Mouse (Mus musculus): ENCODE measurements around the gene Plxnc1.

Plxnc1 gene

GRCm38 (mm10) chr10:94944691-94945205 is at the start of gene Plxnc1:
Plxnc1 (minus strand) TSS chr10:94944835.
- no peak for TF ChIP-seq NANOG (IDR thresholded peaks at IDR 0.05; ENCODE audit: borderline replicate concordance, low read length)
- no peak for TF ChIP-seq CTCF (conservative IDR thresholded peaks at IDR 0.05; ENCODE audit: low read length)
- TF ChIP-seq POU5F1 (IDR thresholded peaks at IDR 0.05; ENCODE audit: borderline replicate concordance, low read length), result no peak
- H3K9me3 ChIP-seq (ENCODE audit: low read length), result peaks cover 7% of the 10 kb centered on the region; the same call in 1 of the 2 replicates
- H3K4me3 ChIP-seq (replicated peaks; ENCODE audit: low read length), result peak within 1 kb of the TSS; percentile 87
- H3K4me1 ChIP-seq (replicated peaks; ENCODE audit: low read depth, low read length), result peaks cover 45% of the 10 kb centered on the region
- H3K36me3 ChIP-seq (ENCODE audit: insufficient read depth, low read length), result no peaks in the 10 kb centered on the region
- H3K27me3 ChIP-seq (ENCODE audit: insufficient read depth, low read length), result peaks cover 66% of the 10 kb centered on the region

GRCm38 (mm10) chr10:94992127-94992526 is 47.5 kb upstream of the Plxnc1 start:
- Histone ChIP-seq H3K36me3 (ENCODE audit: insufficient read depth, low read length) (no peaks in the 10 kb centered on the region), H3K4me3 (replicated peaks; ENCODE audit: low read length) (no peak overlapping the region), H3K27me3 (ENCODE audit: insufficient read depth, low read length) (peaks cover 18% of the 10 kb centered on the region), H3K9me3 (ENCODE audit: low read length) (no peaks in the 10 kb centered on the region), H3K4me1 (replicated peaks; ENCODE audit: low read depth, low read length) (peaks cover 34% of the 10 kb centered on the region)
- peak; percentile 74 for TF ChIP-seq CTCF (conservative IDR thresholded peaks at IDR 0.05; ENCODE audit: low read length)
- no peak for TF ChIP-seq NANOG (IDR thresholded peaks at IDR 0.05; ENCODE audit: borderline replicate concordance, low read length)

- Histone ChIP-seq H3K4me3 (replicated peaks; ENCODE audit: low read length) (peak overlapping the region; percentile 29), H3K27me3 (ENCODE audit: insufficient read depth, low read length) (peaks cover 18% of the 10 kb centered on the region), H3K36me3 (ENCODE audit: insufficient read depth, low read length) (no peaks in the 10 kb centered on the region), H3K9me3 (ENCODE audit: low read length) (no peaks in the 10 kb centered on the region), H3K4me1 (replicated peaks; ENCODE audit: low read depth, low read length) (peaks cover 34% of the 10 kb centered on the region)
- peak; percentile 44 for TF ChIP-seq CTCF (conservative IDR thresholded peaks at IDR 0.05; ENCODE audit: low read length)
- no peak for TF ChIP-seq NANOG (IDR thresholded peaks at IDR 0.05; ENCODE audit: borderline replicate concordance, low read length)
- TF ChIP-seq POU5F1 (IDR thresholded peaks at IDR 0.05; ENCODE audit: borderline replicate concordance, low read length), result no peak
Measured at GRCm38 (mm10) chr10:94991564-94992097, 47.0 kb upstream of the Plxnc1 start.

GRCm38 (mm10) chr10:94990768-94991563 is 46.3 kb upstream of the Plxnc1 start:
- TF ChIP-seq NANOG (IDR thresholded peaks at IDR 0.05; ENCODE audit: borderline replicate concordance, low read length) (no peak), CTCF (conservative IDR thresholded peaks at IDR 0.05; ENCODE audit: low read length) (no peak)
- Histone ChIP-seq H3K27me3 (ENCODE audit: insufficient read depth, low read length) (peaks cover 18% of the 10 kb centered on the region), H3K4me1 (replicated peaks; ENCODE audit: low read depth, low read length) (peaks cover 34% of the 10 kb centered on the region), H3K4me3 (replicated peaks; ENCODE audit: low read length) (peak overlapping the region; percentile 29), H3K36me3 (ENCODE audit: insufficient read depth, low read length) (no peaks in the 10 kb centered on the region), H3K9me3 (ENCODE audit: low read length) (no peaks in the 10 kb centered on the region)

GRCm38 (mm10) chr10:94989321-94989720 is 44.7 kb upstream of the Plxnc1 start:
- H3K4me1 ChIP-seq (replicated peaks; ENCODE audit: low read depth, low read length), result peaks cover 31% of the 10 kb centered on the region
- no peaks in the 10 kb centered on the region for H3K36me3 ChIP-seq (ENCODE audit: insufficient read depth, low read length)
- H3K9me3 ChIP-seq (ENCODE audit: low read length), result peaks cover 7% of the 10 kb centered on the region
- TF ChIP-seq POU5F1 (IDR thresholded peaks at IDR 0.05; ENCODE audit: borderline replicate concordance, low read length) (no peak), NANOG (IDR thresholded peaks at IDR 0.05; ENCODE audit: borderline replicate concordance, low read length) (no peak), CTCF (conservative IDR thresholded peaks at IDR 0.05; ENCODE audit: low read length) (no peak)
- H3K27me3 ChIP-seq (ENCODE audit: insufficient read depth, low read length), result peaks cover 12% of the 10 kb centered on the region; the same call in 1 of the 2 replicates
- H3K4me3 ChIP-seq (replicated peaks; ENCODE audit: low read length), result no peak overlapping the region

- Histone ChIP-seq H3K9me3 (ENCODE audit: low read length) (peaks cover 28% of the 10 kb centered on the region), H3K4me1 (replicated peaks; ENCODE audit: low read depth, low read length) (0 out of 2 replicates have a peak, but pooled peaks cover 7% of the 10 kb centered on the region), H3K4me3 (replicated peaks; ENCODE audit: low read length) (no peak overlapping the region), H3K27me3 (ENCODE audit: insufficient read depth, low read length) (peaks cover 3% of the 10 kb centered on the region; the same call in 1 of the 2 replicates), H3K36me3 (ENCODE audit: insufficient read depth, low read length) (no peaks in the 10 kb centered on the region)
- TF ChIP-seq POU5F1 (IDR thresholded peaks at IDR 0.05; ENCODE audit: borderline replicate concordance, low read length) (no peak), CTCF (conservative IDR thresholded peaks at IDR 0.05; ENCODE audit: low read length) (no peak), NANOG (IDR thresholded peaks at IDR 0.05; ENCODE audit: borderline replicate concordance, low read length) (no peak)
Measured at GRCm38 (mm10) chr10:94985103-94985502, 40.5 kb upstream of the Plxnc1 start.

- Histone ChIP-seq H3K36me3 (ENCODE audit: insufficient read depth, low read length) (no peaks in the 10 kb centered on the region), H3K9me3 (ENCODE audit: low read length) (peaks cover 28% of the 10 kb centered on the region), H3K4me1 (replicated peaks; ENCODE audit: low read depth, low read length) (peaks cover 4% of the 10 kb centered on the region), H3K27me3 (ENCODE audit: insufficient read depth, low read length) (peaks cover 3% of the 10 kb centered on the region; the same call in 1 of the 2 replicates), H3K4me3 (replicated peaks; ENCODE audit: low read length) (no peak overlapping the region)
- no peak for TF ChIP-seq POU5F1 (IDR thresholded peaks at IDR 0.05; ENCODE audit: borderline replicate concordance, low read length)
- no peak for TF ChIP-seq NANOG (IDR thresholded peaks at IDR 0.05; ENCODE audit: borderline replicate concordance, low read length)
- no peak for TF ChIP-seq CTCF (conservative IDR thresholded peaks at IDR 0.05; ENCODE audit: low read length)
Measured at GRCm38 (mm10) chr10:94982528-94982927, 37.9 kb upstream of the Plxnc1 start.

GRCm38 (mm10) chr10:94981466-94982138 is 37.0 kb upstream of the Plxnc1 start:
- no peaks in the 10 kb centered on the region for H3K36me3 ChIP-seq (ENCODE audit: insufficient read depth, low read length)
- peaks cover 3% of the 10 kb centered on the region; the same call in 1 of the 2 replicates for H3K27me3 ChIP-seq (ENCODE audit: insufficient read depth, low read length)
- TF ChIP-seq CTCF (conservative IDR thresholded peaks at IDR 0.05; ENCODE audit: low read length) (no peak), NANOG (IDR thresholded peaks at IDR 0.05; ENCODE audit: borderline replicate concordance, low read length) (no peak), POU5F1 (IDR thresholded peaks at IDR 0.05; ENCODE audit: borderline replicate concordance, low read length) (no peak)

More at GRCm38 (mm10) chr10:94981466-94982138, 37.0 kb upstream of the Plxnc1 start:
- Histone ChIP-seq H3K4me3 (replicated peaks; ENCODE audit: low read length) (no peak overlapping the region), H3K4me1 (replicated peaks; ENCODE audit: low read depth, low read length) (peaks cover 4% of the 10 kb centered on the region), H3K9me3 (ENCODE audit: low read length) (peaks cover 28% of the 10 kb centered on the region)

All from E14TG2a.4 (cell line).